Mouse (Mus musculus) neural tube, embryonic 15.5 days (tissue): ENCODE data around the gene Cep83. TPM values are rescaled to one million over a fixed set of nuclear protein-coding genes. Genes with fewer than 3 reads are reported as not detected.

ENCODE experiments used
- ATAC-seq: fragments of 200-750 bp; cut with Nextera tagmentation; 2 replicates; pipeline ENCODE4 v1.8.0; 2017; ENCODE audit warnings: mild to moderate bottlenecking, moderate TSS enrichment, moderate library complexity; ENCODE audit not compliant: low FRiP score
- H3K27ac ChIP-seq: fragments of 300-500 bp; sonication (generic); replicated peaks from 2 replicates; pipeline ENCODE4 v1.5.1; 2015; ENCODE audit warnings: mild to moderate bottlenecking, inconsistent platforms
- H3K27me3 ChIP-seq: fragments of 300-500 bp; sonication (generic); replicated peaks from 2 replicates; pipeline ENCODE4 v1.6.1; 2015; ENCODE audit warnings: inconsistent platforms
- H3K36me3 ChIP-seq: fragments of 300-500 bp; sonication (generic); 2 replicates; pipeline ENCODE4 v1.6.1; 2015; ENCODE audit warnings: inconsistent platforms
- H3K4me1 ChIP-seq: fragments of 300-500 bp; sonication (generic); 2 replicates; pipeline ENCODE4 v1.6.1; 2015; ENCODE audit warnings: inconsistent platforms
- H3K4me2 ChIP-seq: fragments of 300-500 bp; sonication (generic); 2 replicates; pipeline ENCODE4 v1.6.1; 2015; ENCODE audit warnings: inconsistent platforms, mild to moderate bottlenecking, moderate library complexity
- H3K4me3 ChIP-seq: fragments of 300-500 bp; sonication (generic); replicated peaks from 2 replicates; pipeline ENCODE4 v1.5.1; 2015; ENCODE audit warnings: mild to moderate bottlenecking, inconsistent platforms
- H3K9ac ChIP-seq: fragments of 300-500 bp; sonication (generic); replicated peaks from 2 replicates; pipeline ENCODE4 v1.6.1; 2015; ENCODE audit warnings: mild to moderate bottlenecking, inconsistent platforms
- H3K9me3 ChIP-seq: fragments of 300-500 bp; sonication (generic); replicated peaks from 2 replicates; pipeline ENCODE4 v1.6.1; 2016; ENCODE audit warnings: inconsistent platforms
- WGBS: fragments of 180-500 bp; shearing (Covaris S2); methylation state at CpG from one replicate; pipeline ENCODE4 v1.1.7; 2015; ENCODE audit warnings: mixed read lengths; 5-methylcytosine and 5-hydroxymethylcytosine counted together
- polyA plus RNA-seq: library from polyadenylated mRNA; unstranded; fragments of >200 nt; fragmentation: Nextera tagmentation; extraction: Ambion mirVana; gene quantifications from 2 replicates; pipeline ENCODE4 v1.2.1, GENCODE M21; 2015

Gene Cep83
- polyA plus RNA-seq, 1 experiment from 2014 or later: 21.9 TPM

DNA sequence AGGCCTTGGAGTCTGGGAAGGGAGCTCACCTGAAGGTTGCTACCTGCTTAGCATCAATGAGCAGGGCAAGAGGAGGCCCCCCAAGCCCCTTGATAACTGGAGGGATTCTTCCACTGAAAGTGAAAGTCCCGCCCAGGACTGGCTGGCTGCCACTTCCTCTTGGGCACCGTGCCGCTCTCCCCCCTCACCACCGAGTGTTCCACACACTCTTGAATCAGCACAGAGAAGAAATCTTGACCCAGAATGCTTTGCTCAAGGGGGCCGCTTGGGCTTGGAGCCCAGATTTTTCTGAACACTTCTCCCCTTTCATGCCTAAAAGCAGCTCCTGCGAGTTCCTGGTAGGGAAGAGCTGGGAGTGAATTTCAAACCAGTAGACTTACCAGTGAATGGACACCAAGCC, 141.0 kb downstream of the Cep83 start:
- H3K27me3 ChIP-seq: no peaks in the 10 kb centered on the region
- H3K9me3 ChIP-seq: no peaks in the 10 kb centered on the region
- H3K36me3 ChIP-seq: peaks cover 19% of the 10 kb centered on the region

GRCm38 (mm10) chr10:94835874-94836273, 147.4 kb downstream of the Cep83 start:
- ATAC-seq: no peak
- H3K9ac ChIP-seq: no peak overlapping the region
- H3K27ac ChIP-seq: no peak overlapping the region
- no peaks in the 10 kb centered on the region for H3K9me3 ChIP-seq
- H3K4me3 ChIP-seq: no peak overlapping the region
- no peaks in the 10 kb centered on the region for H3K27me3 ChIP-seq
- peaks cover 25% of the 10 kb centered on the region for H3K36me3 ChIP-seq
- H3K4me2 ChIP-seq: no peak overlapping the region
- WGBS: 76% methylated on average over 9 of the region's 9 CpGs
- H3K4me1 ChIP-seq: peaks cover 6% of the 10 kb centered on the region

More for the DNA sequence above, 141.0 kb downstream of the Cep83 start:
- peak overlapping the region; percentile 80 for H3K27ac ChIP-seq
- peak; percentile 81; the same call in 1 of the 2 replicates for ATAC-seq
- 0 out of 2 replicates have a peak overlapping the region, but pooled peaks have one; percentile 20 for H3K9ac ChIP-seq
- peaks cover 18% of the 10 kb centered on the region for H3K4me1 ChIP-seq
- H3K4me3 ChIP-seq: no peak overlapping the region
- WGBS: 63% methylated on average over 6 of the region's 6 CpGs
- peak overlapping the region; percentile 9; the same call in 1 of the 2 replicates for H3K4me2 ChIP-seq
